ENCODE assay signal across 8 mouse cellular contexts in the genomic region with DNA sequence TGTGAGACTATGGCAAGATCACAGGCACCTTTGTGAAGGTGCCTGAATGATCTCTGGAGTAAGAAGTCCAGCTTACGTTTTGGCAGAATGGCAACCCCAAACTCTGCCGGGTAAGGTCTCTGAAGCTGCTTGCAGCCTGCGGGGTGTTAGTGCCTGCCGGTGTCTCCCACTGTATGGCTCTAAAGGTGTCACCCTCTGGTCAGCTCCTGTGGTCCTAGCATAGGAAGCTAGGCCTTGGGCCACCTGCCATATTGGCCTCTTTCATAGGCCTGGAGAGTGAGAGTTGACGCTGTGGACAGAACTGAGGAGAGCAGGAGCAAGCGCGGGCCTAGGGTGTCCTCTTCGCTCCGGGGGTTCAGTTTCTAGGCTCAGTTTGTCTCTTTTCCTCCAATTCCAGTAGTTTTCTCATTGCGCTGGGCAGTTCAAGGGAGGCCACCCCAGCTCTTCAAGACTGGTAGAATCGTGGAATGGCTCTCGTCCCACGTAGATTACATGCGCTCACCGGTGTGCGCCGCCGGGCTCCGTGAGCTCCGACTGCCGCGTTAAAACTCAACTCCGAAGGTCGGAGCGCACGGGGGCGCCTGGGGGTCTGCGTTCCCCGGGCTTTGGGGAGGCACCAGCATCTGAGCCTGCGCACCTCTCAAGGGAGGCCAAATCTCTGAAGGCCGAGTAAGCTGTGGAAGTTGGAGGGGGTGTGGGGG. TPM values are rescaled to one million over a fixed set of nuclear protein-coding genes. Genes with fewer than 3 reads are reported as not detected.
A peak's percentile ranks its signal among the peaks of the same experiment; 100 is the strongest.
DNase-seq lines count a peak whose midpoint lies in the region; ATAC-seq and TF ChIP-seq lines count a peak whose summit lies in the region.

No protein-coding gene starts in this region.

- 47% methylated on average over 31 of the region's 31 CpGs for WGBS in spleen, adult 2 months
- WGBS in midbrain, embryonic 10.5 days, result under 1% methylated on average over 31 of the region's 31 CpGs

- no peaks in the 10 kb centered on the region for H3K9me3 ChIP-seq in midbrain, embryonic 10.5 days (replicated peaks)

- H3K36me3 ChIP-seq in spleen, adult 2 months (ENCODE audit: control insufficient read depth, insufficient read depth, low read length), result 0 out of 2 replicates have a peak, but pooled peaks cover 1% of the 10 kb centered on the region
- peaks cover 8% of the 10 kb centered on the region for H3K36me3 ChIP-seq in midbrain, embryonic 10.5 days

- peak overlapping the region; percentile 53 for H3K27ac ChIP-seq in spleen, adult 2 months (ENCODE audit: insufficient read depth, low read length)
- peak overlapping the region; percentile 98 for H3K27ac ChIP-seq in midbrain, embryonic 10.5 days (replicated peaks)

- intact Hi-C loops in left cerebral cortex, postnatal 4 days (cut with DNase I), result no loop called here

- TF ChIP-seq CTCF in spleen, adult 2 months (IDR thresholded peaks at IDR 0.05; ENCODE audit: extremely low read depth, insufficient read depth, insufficient read length, insufficient replicate concordance), result no peak

- peaks cover 29% of the 10 kb centered on the region for H3K27me3 ChIP-seq in spleen, adult 2 months (ENCODE audit: control insufficient read depth, insufficient read depth, low read length)
- peaks cover 63% of the 10 kb centered on the region for H3K27me3 ChIP-seq in midbrain, embryonic 10.5 days (ENCODE audit: low read depth, poor library complexity, severe bottlenecking)

- peaks cover 4% of the 10 kb centered on the region for H3K4me1 ChIP-seq in spleen, adult 2 months (ENCODE audit: control insufficient read depth, insufficient read depth, insufficient read length)
- H3K4me1 ChIP-seq in midbrain, embryonic 10.5 days, result peaks cover 73% of the 10 kb centered on the region

- no peak for TF ChIP-seq POLR2A in spleen, adult 2 months (IDR thresholded peaks at IDR 0.05; ENCODE audit: low read depth, low read length)

- no peak for ATAC-seq in activated CD4-positive, CD25-positive, alpha-beta regulatory T cell, adult 4 months

- no peak for DNase-seq in spleen, adult 2 months (ENCODE audit: low read depth in 1 of 2, low spot score in 2 of 2)
- no peak for DNase-seq in spleen, postnatal 36 days (ENCODE audit: low spot score in 2 of 2)
- DNase-seq in forelimb bud, embryonic 11.5 days (ENCODE audit: low read depth, low spot score), result peak; percentile 40
- DNase-seq in kidney, postnatal 14 days, result peak; percentile 54
- peak; percentile 74 for DNase-seq in midbrain, embryonic 10.5 days (ENCODE audit: low spot score)
- DNase-seq in left cerebral cortex, postnatal 4 days, result no peak
- no peak for DNase-seq in frontal cortex, postnatal 36 days (ENCODE audit: low spot score in 2 of 2)

- H3K4me3 ChIP-seq in spleen, adult 2 months (ENCODE audit: extremely low read depth, insufficient read depth, insufficient read length), result no peak overlapping the region
- H3K4me3 ChIP-seq in midbrain, embryonic 10.5 days, result peak overlapping the region; percentile 77

RNA-seq across cellular contexts. Expression of gene Zfp503, which starts 1.1 kb away (rescaled TPM):
- polyA plus RNA-seq in spleen, adult 2 months (2012; rRNA removed), result 8.8 and 13.9 TPM in 2 replicates
- polyA plus RNA-seq in midbrain, embryonic 10.5 days (2016; fragmentation: Nextera tagmentation; extraction: Ambion mirVana), result 11.2 and 13.0 TPM in 2 replicates
- 1 to 10 TPM; 2.2 to 4.8 TPM for total RNA-seq in left cerebral cortex, postnatal 4 days (2021)
- polyA plus RNA-seq in activated CD4-positive, CD25-positive, alpha-beta regulatory T cell, adult 4 months (2017; shearing (Covaris generic)), result not detected

RNA-seq across cellular contexts. Expression of gene Lrmda, which starts 29.0 kb away (rescaled TPM):
- 0.37 and 0.68 TPM in 2 replicates for polyA plus RNA-seq in spleen, adult 2 months (2012; rRNA removed)
- 0.38 TPM in 1 of 2 replicates, not detected in the other for polyA plus RNA-seq in midbrain, embryonic 10.5 days (2016; fragmentation: Nextera tagmentation; extraction: Ambion mirVana)
- total RNA-seq in left cerebral cortex, postnatal 4 days (2021), result under 1 TPM in 1 of 2 experiments, not detected in 1; 0.74 TPM
- polyA plus RNA-seq in activated CD4-positive, CD25-positive, alpha-beta regulatory T cell, adult 4 months (2017; shearing (Covaris generic)), result not detected

Comparison
In these comparisons a context has a peak if more than half of its experiments do, and no peak if none do; other contexts are left out.
1. DNase-seq: peak in forelimb bud, embryonic 11.5 days (single experiment), kidney, postnatal 14 days (single experiment) and midbrain, embryonic 10.5 days (single experiment); none in spleen, adult 2 months (0 of 2), spleen, postnatal 36 days (0 of 2), left cerebral cortex, postnatal 4 days (single experiment) and frontal cortex, postnatal 36 days (0 of 2).